Mouse (Mus musculus) T-helper 17 cell (primary cell): ENCODE results near the gene Fam155a.
"Not testable (repeated sequence)": the region's sequence is repeated elsewhere in the genome, so short reads cannot be mapped to it uniquely, and the experiment has no call there.

Experiments used
- in situ Hi-C, 2 experiments: fragments of 300-600 bp; cut with MboI, MseI; formaldehyde crosslinking; loops; 1 replicate in 1 of 2; 2 replicates in 1 of 2; pipeline ENCODE4 v1.15.1; 2025; ENCODE audit warnings: high pct_unique_total_duplicates in 2 of 2

The Fam155a gene

GRCm38 (mm10) chr8:9660014-9660413 is 110.9 kb downstream of the Fam155a start:
- in situ Hi-C loops: not testable (repeated sequence)

DNA sequence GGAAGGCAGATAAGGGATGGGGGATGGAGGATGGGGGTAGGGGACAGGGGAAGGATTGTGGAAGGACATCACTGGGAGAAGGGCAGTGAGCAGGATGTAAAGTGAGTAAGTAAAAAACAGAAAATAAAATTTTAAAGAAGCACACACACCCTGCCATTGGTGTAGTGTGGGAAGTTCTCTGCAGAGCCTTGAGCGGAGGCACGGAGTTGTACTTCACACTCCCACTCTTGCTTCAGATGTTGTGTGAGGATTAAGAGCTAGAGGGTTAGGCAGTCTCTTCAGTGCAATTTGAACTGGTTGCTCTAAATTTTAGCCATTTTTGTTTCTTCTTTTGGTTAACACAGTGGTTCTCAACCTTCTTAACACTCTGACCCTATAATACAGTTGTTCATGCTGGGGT is 114.1 kb downstream of the Fam155a start:
- in situ Hi-C loops: no loop called here

DNA sequence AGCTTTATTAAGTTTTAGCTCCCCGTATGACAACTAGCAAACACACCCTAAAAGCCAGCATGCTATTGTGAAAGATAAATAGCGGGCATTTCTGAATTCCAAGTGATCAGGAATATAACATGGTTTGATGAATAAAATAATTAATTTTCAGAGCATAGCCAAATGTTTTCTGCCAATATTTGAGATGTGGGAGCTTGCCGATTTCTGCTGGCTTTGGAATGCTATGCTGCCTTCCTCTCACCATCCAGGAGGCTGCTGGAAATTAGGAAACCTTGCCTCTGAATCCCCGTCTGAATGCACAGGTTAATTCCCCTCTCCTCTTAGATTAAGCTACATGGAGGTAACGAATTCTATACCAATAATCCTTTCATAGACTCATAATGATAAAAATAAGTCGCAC is 116.1 kb downstream of the Fam155a start:
- in situ Hi-C loops: no loop called here

DNA sequence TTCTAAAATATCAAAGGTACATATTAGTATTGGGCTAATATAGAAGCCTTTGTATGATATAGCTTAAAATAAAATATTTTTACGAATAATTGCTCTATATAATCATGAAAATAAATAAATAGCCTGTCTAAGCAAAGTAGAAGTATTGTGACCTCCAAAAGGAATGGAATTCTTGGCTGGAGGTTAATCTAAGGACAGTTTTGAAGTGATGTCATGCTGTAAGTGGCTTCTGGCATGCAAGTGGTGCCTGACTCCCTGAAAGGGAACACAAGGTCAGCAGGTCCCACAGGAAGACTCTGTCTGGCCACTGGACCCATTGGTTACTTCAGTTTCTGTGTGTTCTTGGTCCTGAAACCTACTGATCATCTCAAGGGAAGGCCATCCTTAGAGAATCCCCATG is 117.3 kb downstream of the Fam155a start:
- in situ Hi-C loops: no loop called here

GRCm38 (mm10) chr8:9638162-9638561 is 132.8 kb downstream of the Fam155a start:
- in situ Hi-C loops: no loop called here

- in situ Hi-C loops: no loop called here
Observed at GRCm38 (mm10) chr8:9635240-9635639, 135.7 kb downstream of the Fam155a start.

GRCm38 (mm10) chr8:9607086-9607701 is 163.8 kb downstream of the Fam155a start:
- in situ Hi-C loops: no loop called here

DNA sequence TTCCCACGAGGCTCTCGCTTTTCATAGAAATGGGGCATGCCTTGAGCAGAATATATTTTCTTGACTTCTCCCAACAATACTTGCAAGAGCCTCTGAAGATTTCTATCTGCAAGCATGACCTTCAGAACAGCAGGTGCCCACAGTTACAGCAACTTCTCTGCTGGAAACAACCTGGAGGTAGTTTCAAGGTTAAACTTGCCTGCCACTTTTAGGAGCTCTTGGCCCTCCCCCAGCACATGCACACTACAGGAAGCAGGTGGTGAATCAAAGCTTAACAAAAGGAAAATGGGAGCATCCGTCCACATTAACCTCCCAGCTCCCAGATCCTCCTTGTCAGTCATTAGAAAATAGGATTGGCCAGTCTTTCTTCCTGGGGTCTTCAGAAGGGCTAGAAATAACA is 175.0 kb downstream of the Fam155a start:
- in situ Hi-C loops: no loop called here

DNA sequence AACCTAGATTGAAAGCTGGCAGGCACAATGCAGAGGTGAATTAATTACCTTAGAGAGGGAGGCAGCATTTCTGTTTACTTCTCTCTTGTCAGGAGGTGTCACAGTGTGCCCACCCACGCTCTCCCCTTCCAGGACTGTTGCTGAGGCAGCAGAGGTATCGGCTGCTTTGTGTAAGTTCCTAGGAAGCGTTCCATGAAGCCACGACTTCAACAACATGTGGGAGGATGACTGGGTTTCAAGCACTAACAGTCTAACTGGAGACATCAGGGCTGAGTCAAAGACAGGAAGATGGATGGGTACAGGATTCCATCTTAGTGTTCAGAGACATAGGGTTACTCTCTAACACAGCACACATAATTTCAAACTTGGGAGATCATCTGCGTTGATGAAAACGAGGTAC is 189.1 kb downstream of the Fam155a start:
- in situ Hi-C loops: loop anchor here in 1 of 2 experiments (5.0 kb wide), 1 partner anchor 350 kb away; no protein-coding TSS in a partner anchor

DNA sequence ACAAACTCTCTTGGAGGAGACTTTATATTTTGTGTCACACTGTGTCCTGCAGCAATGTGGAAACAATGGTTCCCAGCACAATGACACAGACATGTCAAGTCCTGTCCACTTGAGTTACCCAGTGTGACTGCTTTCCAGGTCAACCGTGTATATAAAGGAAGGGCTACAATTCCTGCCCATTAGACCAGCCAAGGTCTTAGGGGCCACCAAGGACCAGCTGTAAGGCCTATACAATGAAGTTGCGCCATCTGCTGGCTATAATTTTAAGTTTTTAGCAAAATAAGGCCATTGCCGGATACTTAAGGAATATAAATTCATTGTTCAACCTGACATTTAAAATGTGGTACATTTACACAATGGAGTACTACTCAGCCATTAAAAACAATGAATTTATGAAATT is 190.8 kb downstream of the Fam155a start:
- in situ Hi-C loops: loop anchor here in 1 of 2 experiments (5.0 kb wide), 1 partner anchor 348 kb away; no protein-coding TSS in a partner anchor

- in situ Hi-C loops: no loop called here
Observed at GRCm38 (mm10) chr8:9571977-9572376, 199.0 kb downstream of the Fam155a start.

- in situ Hi-C loops: no loop called here
Observed at GRCm38 (mm10) chr8:9569516-9570170, 201.3 kb downstream of the Fam155a start.

- in situ Hi-C loops: no loop called here
Observed at GRCm38 (mm10) chr8:9549199-9549598, 221.8 kb downstream of the Fam155a start.

DNA sequence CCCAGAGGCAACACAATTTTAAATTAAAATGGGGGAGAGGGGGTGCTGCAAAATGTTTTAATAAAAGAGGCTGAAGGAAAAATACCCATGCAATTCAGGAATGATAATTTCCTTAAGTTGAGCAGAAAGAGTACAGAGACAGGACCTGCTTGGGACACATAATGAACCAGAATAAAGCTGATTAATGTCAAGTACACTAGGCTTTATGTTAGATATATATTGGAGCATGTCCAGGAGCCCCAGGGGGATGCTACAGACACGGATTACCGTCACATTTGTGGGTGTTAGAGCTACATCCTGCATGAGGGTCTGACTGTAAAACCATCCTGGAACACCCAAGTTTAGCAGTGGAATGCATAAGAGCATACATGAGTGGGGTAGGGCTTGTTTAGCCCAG is 223.4 kb downstream of the Fam155a start:
- in situ Hi-C loops: no loop called here

- in situ Hi-C loops: no loop called here
Observed at GRCm38 (mm10) chr8:9546919-9547557, 223.9 kb downstream of the Fam155a start.

DNA sequence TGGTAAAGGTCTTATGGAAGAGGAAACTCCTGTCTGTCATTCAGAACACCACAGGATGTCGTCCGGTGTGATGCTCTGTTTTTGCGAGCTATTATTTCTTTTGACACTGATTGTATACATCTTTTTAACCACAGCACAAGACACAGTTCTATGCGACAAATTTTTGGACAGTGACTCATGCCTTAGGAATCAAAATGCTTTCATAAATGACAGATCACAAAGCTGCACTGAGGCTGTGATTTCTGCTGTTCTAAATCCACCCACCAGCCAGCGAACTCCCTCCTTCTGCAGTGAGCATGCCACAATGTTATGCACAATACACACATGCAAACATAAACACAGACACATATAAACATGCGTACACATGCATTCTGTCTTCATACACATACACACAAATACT is 224.5 kb downstream of the Fam155a start:
- in situ Hi-C loops: no loop called here

DNA sequence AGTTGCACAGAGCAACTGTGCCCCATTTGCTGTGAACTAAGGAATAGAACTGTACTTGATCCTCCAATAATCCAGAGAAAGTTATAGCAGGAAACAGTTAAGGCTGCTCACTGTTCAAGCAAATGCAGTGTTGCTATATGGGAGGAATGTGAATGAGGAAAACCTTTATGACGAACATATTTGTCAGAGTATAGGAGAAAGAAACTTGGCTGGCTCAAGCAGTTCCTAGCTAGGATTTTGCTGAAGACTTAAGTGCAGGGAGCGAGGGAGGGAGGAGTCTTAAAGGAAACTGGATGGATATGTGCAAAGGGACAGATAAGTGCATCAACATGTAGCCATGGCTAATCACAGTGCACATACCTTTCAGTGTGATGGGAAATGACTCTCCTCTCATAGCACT is 225.3 kb downstream of the Fam155a start:
- in situ Hi-C loops: no loop called here

DNA sequence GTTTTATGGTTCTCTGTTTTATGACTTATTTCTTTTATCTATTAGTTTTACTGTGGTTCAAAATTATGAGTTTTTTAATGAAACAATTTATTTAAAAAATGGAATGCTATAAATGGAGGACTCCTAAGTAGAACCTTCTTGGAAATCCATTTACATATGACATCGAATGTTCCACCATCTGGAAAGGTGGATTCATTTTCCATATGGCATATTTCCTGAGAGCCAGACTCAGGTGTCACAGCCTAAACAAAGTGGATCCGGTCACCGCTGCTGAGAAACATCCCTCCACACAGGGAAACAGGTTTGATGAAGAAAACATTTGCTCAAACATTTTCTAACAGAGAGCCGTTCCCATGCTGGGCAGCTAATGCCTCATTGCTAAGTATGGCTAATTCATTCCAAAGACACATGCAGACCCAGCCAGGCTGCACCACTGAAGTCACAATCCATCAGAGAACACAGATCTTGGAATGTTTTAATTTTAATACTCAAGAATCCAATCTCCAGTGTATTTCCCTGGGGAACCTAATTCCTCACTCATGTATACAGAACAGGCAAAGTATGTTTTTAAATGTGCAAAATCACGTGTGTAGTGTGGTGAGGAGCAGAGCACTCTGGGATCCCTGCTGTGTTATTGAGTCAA is 235.1 kb downstream of the Fam155a start:
- in situ Hi-C loops: loop anchor here in 1 of 2 experiments (5.0 kb wide), 1 partner anchor 49 kb away; no protein-coding TSS in a partner anchor

DNA sequence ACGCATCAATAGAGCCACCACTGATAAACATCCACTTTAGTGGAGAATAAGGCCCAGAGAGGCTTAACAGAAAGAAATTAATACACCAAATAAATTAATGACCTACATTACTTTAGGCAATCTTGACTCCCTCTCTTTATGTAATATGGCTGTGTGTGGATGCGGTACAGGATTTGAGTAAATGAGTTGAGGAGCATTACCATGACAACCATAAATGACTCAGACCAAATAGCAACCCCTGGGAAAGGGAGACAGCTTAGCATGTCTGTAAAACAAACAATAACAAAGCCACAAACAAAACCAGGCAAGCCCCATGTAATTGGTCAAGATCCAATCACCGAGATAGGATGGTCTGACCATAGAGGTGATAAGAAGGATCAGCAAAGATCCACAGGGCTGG is 244.4 kb downstream of the Fam155a start:
- in situ Hi-C loops: no loop called here

GRCm38 (mm10) chr8:9521577-9521976 is 249.4 kb downstream of the Fam155a start:
- in situ Hi-C loops: no loop called here

DNA sequence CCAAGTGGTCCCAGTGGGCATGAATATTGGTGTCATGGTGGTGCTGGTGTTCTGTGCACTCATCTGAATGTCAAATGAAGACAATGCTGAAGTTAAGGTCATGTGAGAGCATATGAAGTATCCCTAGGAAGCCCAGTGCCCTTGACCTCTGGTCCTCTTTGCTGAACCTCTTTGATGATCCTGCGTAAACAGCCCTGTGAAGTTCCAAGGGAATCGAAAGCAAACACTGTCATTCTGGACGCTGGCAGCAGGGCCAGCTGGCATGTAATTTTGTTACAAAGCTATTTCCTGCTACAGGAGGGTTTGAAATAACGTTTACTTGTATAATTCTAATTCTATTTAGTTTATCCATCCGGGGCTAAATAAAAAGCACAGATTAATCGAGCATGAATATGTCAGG is 270.2 kb downstream of the Fam155a start:
- in situ Hi-C loops: no loop called here

DNA sequence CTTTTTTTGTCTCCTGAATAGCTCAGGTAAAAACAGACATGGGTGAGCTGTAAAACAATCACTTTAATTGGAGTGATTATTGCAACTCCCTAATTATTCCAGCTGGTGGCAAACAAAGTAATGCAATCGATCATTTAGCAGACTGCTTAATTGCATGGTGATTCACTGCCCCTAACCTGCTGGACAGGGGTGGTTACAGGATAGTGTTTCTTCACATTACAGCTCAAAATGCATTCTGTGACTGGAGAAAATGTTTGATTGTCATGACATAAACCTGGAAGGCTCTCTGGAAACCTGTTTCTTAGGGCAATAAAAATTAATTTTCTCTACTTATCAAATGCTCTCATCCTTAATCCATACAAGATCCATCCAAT is 276.7 kb downstream of the Fam155a start:
- in situ Hi-C loops: no loop called here
